Mouse (Mus musculus): Measurements from ENCODE around the gene Zfp319.
A peak's percentile ranks its signal among the peaks of the same experiment; 100 is the strongest.

Zfp319 gene

DNA sequence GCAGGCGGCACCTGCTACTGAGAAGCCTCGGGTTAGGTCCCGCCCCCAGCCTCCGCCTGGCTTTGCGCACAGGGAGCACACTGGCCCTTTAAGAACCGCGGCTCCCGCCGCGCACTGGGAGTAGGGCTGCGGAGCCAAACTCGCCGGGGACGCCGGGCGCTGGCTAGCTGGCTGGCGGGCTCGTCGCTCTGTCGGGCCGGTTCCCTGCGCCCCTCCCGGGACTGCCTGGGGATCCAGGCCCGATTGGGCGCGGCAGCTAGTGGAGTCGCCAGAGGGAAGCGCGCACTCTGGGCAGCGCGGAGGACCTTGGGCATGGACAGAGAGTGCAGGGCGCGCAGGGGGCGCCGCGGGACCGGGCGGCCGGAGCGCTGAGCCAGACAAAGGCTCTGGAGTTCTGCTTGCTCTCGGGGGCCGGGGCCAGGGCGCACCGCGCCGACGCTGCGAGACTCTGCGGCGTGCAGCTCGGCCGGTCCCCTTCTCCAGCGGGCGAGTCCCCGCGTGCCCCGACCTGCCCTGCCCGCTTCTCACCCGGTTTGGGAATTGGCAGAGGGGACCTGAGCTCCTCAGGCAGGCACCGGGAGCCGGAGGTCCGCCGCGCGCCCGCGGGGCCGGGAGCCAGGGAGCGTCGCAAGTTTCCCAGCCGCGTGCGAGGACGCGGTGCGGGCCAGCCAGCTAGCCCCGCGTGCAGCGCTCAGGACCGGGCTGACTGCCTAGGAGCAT, 20.6 kb upstream of the Zfp319 start, which contains the start of gene Mmp15:
Gene Mmp15 (plus strand): TSS at position 118 of the 720 bp plus-strand sequence.
- DNase-seq (ENCODE audit: inconsistent age in 2 of 2, low spot score in 1 of 2) = peak; percentile 72 to 89

GRCm38 (mm10) chr8:95351461-95351860, 19.7 kb upstream of the Zfp319 start:
- DNase-seq (ENCODE audit: inconsistent age in 2 of 2, low spot score in 1 of 2) = no peak

GRCm38 (mm10) chr8:95348811-95349630, 17.3 kb upstream of the Zfp319 start:
- peak in 1 of 2 experiments; percentile 76 for DNase-seq (ENCODE audit: inconsistent age in 2 of 2, low spot score in 1 of 2)

- DNase-seq (ENCODE audit: inconsistent age in 2 of 2, low spot score in 1 of 2) = peak in 1 of 2 experiments; percentile 56
These were observed 16.6 kb upstream of the Zfp319 start for GRCm38 (mm10) chr8:95348356-95348755.

- DNase-seq (ENCODE audit: inconsistent age in 2 of 2, low spot score in 1 of 2) = peak; percentile 62 to 90
These were observed 15.1 kb upstream of the Zfp319 start for GRCm38 (mm10) chr8:95346643-95347545.

DNA sequence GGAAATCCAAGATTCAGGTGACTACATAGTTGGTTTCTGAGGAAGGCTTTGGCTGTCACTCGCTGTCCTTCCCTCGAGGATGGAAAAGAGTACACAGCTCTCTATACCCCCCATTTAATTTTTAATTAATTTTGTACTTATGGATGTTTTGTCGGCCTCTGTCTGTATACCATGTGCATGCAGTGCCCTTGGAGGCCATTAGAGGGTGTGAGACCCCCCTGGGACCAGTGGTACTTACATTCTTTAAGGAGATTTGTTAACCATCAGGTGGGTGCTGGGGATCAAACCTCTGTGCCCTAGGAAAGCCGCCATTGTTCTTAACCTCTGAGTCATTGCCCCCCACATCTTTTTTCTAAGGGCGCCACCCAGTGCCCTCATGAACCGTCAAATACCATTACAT, 12.9 kb upstream of the Zfp319 start:
- no peak for DNase-seq (ENCODE audit: inconsistent age in 2 of 2, low spot score in 1 of 2)

DNA sequence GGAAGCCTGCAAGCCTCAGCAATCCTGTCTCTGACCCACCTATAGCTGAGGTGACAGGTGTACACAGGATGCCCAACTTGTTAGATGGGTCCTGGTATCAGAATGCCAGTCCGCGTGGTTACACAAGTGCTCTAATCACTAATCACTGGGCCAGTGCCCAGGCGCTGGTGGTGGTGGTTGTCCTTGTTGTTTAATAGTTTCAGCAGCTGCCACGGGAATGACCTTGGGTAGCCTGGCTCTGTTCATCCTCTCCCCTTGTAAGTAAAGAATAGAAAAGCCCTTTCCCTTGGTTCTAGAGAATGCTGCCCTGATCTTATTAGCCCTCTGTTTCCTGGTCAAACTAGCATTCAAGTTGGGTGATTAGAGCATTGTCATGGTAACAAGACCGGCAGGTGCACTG, 10.0 kb upstream of the Zfp319 start:
- DNase-seq (ENCODE audit: inconsistent age in 2 of 2, low spot score in 1 of 2) = peak; percentile 63 to 83

- no peak for DNase-seq (ENCODE audit: inconsistent age in 2 of 2, low spot score in 1 of 2)
These were observed 4.6 kb upstream of the Zfp319 start for GRCm38 (mm10) chr8:95336363-95336762.

GRCm38 (mm10) chr8:95335706-95336105, 4.0 kb upstream of the Zfp319 start:
- DNase-seq (ENCODE audit: inconsistent age in 2 of 2, low spot score in 1 of 2) = no peak

GRCm38 (mm10) chr8:95332437-95333199, 868 bp upstream of the Zfp319 start:
- DNase-seq (ENCODE audit: inconsistent age in 2 of 2, low spot score in 1 of 2) = peak in 1 of 2 experiments; percentile 50

DNA sequence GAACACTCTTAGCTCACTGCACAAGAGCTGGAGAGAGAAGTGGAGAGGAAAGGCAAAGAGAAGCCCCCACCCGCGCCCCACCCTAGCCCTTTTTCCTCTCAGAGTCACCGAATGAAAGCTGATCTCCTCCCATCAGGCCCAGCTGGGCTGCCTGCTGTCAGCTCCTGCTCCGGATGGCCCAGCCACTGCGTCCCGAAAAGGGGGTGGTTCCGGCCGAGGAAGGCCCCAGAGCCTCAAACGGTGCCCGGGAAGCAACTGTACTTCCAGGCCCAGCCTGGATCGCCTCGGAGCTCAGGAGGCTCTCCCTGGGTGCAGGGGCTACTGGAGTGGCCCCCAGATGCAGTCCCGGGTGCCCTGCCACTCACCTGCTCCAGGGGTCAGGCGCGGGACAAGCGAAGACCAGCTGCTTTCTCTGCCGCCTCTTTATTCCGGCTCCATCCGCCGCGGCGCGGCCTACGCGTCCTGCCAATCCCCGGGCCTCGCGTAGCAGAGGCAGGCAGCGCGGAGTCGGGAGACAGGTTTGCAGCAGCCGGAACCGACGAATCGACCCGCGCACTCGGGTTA, 512 bp downstream of the Zfp319 start:
- no peak for DNase-seq (ENCODE audit: inconsistent age in 2 of 2, low spot score in 1 of 2)

GRCm38 (mm10) chr8:95330367-95330766, 1.4 kb downstream of the Zfp319 start:
- DNase-seq (ENCODE audit: inconsistent age in 2 of 2, low spot score in 1 of 2) = no peak

GRCm38 (mm10) chr8:95327866-95328465, 3.8 kb downstream of the Zfp319 start:
- DNase-seq (ENCODE audit: inconsistent age in 2 of 2, low spot score in 1 of 2) = no peak

DNA sequence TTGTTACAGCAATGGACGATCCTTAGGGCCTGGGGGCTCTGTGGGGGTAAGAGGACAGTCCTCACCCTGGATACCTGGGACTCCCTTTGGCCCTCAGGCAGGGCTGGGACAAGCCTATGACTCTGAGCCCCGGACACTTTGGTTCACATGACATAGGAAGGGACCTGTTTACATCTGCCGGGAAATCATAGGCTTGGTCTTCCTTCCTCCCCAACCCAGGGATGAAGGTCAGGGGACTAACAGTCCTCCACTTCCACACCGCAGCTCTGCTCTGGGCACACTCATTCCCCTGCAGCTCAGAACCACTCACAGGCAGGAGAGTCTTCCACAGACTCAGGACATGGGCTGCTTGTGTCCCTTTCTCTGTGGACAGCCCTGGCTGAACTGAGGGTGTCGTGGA, 4.9 kb downstream of the Zfp319 start:
- no peak for DNase-seq (ENCODE audit: inconsistent age in 2 of 2, low spot score in 1 of 2)

GRCm38 (mm10) chr8:95324646-95325045, 7.1 kb downstream of the Zfp319 start:
- DNase-seq (ENCODE audit: inconsistent age in 2 of 2, low spot score in 1 of 2) = no peak

GRCm38 (mm10) chr8:95323201-95323600, 8.5 kb downstream of the Zfp319 start:
- DNase-seq (ENCODE audit: inconsistent age in 2 of 2, low spot score in 1 of 2) = no peak

GRCm38 (mm10) chr8:95320224-95321139, 11.3 kb downstream of the Zfp319 start:
- peak; percentile 73 to 87 for DNase-seq (ENCODE audit: inconsistent age in 2 of 2, low spot score in 1 of 2)

DNA sequence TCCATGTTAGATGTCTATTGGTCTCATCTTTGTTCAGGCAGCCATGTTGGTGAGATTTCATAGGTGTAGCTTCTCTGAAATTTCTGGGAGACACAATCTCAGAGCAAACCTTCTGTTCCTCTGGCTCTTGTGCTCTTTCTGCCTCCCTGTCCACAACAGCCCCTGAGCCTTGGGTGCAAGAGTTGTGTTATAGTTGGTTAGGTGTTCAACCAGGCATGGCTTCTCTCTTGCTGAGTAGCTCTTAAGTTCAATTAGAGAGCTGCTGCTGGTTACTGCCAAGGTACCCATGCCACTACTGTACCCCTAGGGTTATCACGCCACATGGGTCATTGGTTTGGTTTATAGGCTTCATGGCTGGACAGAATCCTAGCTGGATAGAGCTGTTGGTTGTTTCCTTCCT, 16.4 kb downstream of the Zfp319 start:
- no peak for DNase-seq (ENCODE audit: inconsistent age in 2 of 2, low spot score in 1 of 2)

DNA sequence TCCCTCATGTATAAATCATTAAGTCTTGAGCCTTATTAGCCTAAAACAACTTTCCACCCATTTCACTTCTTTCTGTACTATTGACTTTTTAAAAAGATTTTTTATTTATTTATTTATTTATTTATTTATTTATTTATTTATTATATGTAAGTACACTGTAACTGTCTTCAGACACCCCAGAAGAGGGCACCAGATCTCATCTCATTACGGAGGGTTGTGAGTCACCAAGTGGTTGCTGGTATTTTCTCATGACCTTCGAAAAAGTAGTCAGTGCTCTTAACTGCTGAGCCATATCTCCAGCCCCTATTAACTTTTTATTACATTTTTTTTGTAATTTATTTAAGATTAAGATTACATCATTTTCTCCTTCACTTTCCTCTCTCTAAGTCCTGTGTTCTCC, 17.0 kb downstream of the Zfp319 start:
- DNase-seq (ENCODE audit: inconsistent age in 2 of 2, low spot score in 1 of 2) = peak; percentile 60 to 83
